Mouse (Mus musculus): ENCODE data around the gene Rp9.

The Rp9 gene

DNA sequence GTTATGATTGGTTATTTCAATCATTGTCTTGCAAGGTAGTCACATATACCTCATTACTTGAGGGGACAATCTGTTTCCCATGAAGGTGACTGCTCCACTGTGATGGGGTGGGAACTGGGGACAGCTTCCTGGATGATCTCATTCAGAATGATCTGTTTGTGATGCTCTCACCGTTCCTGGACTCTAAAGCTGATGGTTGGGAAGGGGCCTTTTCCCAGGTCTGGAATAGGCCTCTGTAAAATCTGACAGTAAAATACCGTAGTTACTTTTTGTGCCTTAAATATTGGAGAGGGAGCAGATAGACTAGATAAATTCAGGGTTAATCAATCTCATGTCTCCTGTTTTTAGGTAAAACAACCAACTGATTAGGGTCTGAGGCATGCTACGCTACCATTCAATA, at the start of gene Rp9:
Gene Rp9 (minus strand): TSS at position 101 of the 400 bp plus-strand sequence.
- DNase-seq (ENCODE audit: low read depth, low spot score): no peak

DNA sequence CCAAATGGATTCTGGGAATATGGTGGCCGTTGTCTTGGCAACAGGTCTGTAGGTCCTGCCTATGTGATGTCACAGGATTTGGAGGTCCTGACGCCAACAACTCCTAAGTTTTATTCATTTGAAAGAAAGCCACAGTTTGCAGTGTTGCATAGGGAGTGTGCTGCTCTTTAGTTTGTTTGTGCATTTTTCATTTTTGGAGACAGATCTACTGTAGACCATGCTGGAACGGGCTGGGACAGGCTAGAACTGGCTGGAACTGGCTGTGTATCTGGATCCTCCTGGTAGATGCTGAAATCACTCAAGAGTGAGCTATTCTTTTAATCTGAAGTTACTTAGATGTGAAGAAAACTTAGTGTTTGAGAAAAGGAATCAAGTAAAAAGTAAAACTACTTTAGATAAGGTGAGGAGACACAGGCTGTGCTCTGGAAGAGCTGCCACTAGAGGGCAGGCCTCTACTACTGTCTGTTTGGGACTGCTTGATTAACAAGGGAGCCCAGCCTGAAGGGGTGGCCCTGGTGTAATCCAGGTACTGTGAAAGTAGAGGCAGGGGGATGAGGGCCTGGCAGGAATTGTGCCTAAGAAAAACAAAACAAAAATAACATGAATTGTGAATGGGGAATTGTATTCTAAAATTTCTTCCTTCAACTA, 49.0 kb upstream of the Rp9 start:
- DNase-seq (ENCODE audit: low read depth, low spot score): peak; percentile 47

DNA sequence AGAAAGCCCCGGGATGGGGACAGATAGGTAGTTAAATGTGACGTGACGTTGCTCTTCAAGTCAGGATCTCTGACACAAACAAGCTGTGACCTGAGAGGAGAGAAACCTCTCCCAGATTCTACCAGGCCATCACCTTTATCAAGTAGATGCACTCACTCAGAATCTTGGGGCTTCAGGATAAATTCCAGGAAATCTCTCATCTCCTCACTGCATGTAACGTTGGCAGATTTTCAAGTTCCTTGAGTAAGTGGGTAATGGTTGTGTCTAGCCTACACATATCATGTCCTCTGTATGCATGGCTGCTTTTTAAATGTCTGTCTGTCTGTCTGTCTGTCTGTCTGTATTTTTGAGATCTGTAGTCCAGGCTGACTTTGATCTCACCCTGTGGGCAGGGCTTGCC, 45.5 kb upstream of the Rp9 start:
- no peak for DNase-seq (ENCODE audit: low read depth, low spot score)

DNA sequence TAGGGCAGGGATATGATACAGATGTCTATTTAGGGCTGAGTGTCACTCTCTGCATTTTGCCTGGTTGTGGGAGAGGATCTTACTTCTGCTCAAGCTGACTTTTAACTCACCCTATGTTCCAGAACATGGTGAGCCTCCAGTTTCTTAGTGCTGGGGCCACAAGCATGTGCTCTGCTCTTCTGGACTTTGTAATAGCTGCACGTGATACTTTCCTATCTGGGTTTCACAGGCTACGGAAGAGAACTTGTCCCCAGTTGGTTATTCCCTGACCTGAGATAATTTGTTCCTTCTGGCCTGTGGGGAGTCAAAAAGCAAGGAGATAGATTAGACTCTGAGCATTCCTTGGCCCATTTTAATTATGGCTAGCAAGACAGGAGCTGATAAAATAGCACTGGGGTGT, 36.0 kb upstream of the Rp9 start:
- no peak for DNase-seq (ENCODE audit: low read depth, low spot score)

DNA sequence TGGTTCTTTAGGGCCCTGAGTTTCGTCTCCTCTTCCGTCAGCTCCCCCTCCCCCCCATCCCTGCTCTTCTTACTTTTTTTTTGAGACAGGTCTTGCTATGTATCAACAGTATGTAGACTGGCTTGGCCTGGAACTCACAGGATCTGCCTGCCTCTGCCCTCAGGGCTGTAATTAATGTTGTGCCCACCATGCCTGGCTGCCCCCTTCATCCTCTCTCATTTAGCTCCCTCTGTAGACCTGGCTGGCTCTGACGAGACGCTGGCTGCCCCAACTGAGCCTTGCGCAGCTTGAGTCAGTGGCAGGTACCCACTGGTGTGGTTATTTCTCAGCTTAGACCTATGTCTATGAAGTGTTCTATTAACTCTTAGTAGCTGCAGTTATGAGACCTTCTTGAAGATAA, 34.0 kb upstream of the Rp9 start:
- DNase-seq (ENCODE audit: low read depth, low spot score): no peak

DNA sequence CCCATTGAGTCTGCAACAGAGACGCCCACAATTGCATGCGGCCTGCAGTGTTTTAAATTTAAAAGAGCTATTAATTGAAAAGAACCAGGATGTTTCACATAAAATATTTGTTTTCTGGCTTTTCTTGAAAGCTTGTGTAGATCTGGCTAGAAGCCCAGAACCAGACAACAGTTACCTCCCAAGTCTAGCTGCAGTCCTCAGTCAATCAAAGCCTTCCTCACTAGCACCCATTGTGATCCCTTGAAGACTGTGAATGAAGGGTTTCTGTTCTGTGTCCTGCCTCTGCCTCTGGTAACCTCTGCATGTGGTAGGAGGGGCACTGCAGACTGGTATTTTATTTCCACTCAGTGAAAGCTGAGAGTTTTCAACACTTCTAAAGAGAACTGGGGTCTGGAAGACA, 33.4 kb upstream of the Rp9 start:
- no peak for DNase-seq (ENCODE audit: low read depth, low spot score)

DNA sequence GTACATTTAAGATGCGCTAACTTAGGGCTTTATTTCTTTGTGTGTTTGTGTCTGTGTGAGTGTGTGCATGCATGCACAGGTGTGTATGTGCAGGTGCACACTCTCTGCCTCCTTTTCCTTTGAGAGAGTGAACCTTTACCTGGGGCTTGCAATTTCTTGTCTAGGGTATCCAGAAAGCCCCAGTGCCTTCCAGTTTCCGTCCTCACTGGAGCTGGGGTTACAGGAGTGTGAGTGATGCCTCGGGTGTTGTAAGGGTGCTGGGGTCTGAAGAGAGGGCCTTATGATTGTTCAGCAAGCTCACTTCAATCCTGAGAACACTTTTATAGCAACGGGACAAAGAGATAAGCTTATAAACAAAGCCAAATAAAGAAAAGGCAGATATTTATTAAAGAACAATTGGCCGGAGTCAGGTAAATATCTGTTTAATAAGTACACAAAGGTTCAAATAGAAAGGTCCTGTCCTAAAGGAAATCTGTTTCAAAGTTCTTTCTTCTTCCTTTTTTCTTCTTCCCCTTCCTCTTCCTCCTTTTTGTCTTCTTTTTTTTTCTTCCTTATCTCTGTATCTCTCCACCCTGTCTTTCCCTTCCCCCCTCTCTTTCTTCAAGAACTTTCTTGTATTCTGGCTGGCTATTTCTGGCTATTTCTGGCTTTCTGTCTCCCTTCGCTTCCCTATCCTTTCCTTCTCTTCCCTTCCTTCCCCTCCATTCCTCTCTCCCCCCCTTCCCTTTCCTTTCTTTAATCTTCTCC, 27.7 kb upstream of the Rp9 start:
- DNase-seq (ENCODE audit: low read depth, low spot score): no peak

DNA sequence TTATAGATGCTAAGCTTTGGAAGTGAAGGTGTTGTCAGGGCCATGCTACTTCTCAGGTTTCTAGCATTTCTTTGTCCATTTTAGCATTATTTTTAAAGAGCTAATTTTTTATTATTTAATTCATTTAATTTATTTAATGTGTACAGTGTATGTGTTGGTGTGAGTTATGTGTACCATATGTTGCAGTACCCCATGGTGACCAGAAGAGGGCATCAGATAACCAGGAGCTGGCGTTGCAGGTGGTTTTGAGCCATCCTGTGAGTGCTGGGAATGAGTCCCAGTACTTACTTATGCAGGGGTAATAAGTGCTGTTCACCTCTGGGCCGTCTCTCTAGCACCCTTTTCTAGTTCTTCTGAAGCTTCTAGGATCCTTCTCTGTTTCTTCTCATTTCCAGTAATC, 25.6 kb upstream of the Rp9 start:
- DNase-seq (ENCODE audit: low read depth, low spot score): no peak

DNA sequence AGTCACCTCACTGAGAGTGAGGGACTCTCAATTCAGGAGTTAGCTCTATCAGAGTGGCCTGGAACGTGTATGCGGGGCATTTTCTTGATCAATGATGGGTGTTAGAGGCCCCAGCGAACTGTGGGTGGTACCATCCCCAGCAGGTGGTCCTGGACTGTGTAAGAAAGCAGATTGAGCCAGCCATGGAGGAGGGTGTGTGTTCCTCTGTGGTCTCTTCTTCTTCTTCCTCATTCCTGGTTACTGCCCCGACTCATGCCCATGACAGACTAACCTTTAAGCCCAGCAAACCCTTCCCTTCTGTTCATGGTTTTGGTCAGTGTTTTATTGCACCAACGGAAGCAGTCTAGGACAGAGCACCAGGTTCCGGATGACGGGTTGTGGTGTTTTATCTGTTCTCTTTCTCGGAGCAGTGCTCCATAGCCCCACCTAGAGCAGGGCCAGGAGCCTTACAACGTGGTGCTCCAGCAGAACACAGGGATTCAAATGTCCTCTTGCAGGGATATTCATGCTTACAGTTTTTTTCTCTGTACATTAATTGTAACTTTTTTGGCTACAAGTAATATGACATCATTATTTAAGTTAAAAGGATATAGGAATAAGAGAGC, 24.8 kb upstream of the Rp9 start:
- no peak for DNase-seq (ENCODE audit: low read depth, low spot score)

DNA sequence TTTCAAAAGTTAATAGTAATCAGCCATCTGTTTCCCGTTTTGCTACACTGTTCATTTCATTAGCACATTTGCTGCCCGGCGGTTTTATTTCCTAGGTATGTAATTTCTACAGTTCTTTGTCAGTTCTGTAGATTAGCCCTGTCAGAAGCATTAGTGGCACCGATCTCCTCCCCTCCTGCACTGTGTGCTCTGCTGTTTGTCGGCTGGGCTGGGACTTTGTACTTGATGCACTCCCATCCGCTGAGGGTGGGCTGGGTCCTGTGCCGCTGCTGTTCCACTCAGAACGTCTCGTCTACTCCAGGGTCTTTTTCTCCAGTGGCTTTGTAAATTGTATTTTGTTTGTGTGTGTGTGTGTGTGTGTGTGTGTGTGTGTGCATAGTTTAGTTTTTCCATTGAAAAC, 19.4 kb upstream of the Rp9 start:
- DNase-seq (ENCODE audit: low read depth, low spot score): no peak

DNA sequence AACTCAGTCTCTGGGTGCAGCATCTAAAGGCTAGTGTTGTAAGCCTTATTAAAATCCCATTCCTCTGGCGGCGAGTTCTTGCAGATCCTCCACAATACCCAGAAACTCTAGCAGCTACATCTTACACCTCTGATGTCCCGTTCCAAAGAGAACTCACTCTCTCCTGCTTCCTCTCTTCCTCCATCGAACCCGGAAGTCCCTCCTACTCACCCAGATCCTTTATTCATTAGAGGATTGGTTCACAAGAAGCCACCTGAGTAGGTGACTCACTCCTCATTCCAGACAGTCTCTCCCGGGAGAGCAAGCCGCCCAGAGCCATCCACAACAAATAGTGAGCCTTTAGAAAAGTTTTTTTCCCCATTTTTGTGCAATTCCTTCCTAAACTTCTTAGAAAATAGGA, 16.7 kb upstream of the Rp9 start:
- no peak for DNase-seq (ENCODE audit: low read depth, low spot score)

DNA sequence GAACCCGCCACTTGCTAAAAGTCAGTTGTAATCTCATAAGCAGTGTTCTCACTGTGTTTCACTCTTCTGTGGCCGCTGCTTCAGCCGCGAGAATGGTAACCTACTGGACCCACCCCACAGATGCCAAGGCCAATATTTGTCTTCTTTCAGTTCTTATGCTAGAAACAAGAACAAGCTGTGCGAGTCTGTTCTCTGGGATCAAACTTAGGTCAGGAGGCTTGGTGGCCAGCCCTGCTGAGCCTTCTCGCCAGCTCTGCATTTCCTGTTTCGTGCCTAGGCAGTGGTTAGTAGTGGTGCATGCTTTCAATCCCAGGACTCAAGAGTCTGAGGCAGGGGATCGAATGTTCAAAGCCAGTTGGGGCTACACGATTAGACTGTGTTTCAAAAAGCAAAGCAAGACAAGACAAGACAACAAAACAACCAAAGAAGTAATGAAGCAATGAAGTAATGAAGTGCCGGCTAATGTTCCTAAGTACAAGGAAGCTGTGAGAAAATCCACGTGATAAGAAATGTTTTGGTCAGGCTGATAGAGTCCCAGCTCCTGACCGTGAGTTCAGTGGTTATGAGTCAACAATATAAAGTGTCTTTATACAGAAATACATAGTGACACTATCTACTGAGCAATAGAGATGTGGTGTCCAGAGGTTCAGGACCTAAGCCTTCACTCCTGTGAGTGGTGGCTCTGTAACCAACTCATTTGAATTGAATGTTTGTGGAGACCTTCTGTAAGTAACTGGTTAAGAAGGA, 15.2 kb upstream of the Rp9 start:
- DNase-seq (ENCODE audit: low read depth, low spot score): no peak

DNA sequence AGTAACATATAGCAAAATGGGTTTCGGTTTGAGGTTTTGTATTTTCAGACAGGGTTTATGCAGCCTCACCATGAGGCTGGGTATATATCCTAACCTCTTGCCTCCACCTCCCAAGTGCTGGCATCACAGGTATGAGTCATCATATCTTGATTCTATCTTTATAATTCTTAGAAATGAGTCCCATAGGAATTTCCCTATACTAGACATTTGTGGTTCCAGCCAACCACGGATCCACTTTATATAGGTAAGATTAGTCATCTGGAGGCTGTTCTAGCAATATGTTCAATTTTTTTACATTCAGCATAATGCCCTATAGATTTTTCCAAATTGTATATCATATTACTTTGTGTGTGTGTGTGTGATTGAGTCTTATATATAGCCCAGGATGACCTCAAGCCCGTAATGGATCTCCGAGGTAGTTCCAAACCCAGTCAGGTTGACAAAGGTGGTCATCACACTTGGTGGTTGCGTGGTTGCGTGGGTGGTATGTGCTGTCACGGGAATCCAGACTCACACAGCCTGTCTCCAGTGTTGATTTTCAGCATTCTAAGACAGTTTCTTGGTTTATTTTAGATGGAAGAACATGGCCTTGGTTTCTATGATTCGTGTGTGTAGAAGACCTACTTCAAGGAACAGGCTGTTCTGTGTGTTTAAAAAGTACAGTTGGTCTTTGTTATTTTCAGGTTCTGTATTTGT, 14.5 kb upstream of the Rp9 start:
- no peak for DNase-seq (ENCODE audit: low read depth, low spot score)

DNA sequence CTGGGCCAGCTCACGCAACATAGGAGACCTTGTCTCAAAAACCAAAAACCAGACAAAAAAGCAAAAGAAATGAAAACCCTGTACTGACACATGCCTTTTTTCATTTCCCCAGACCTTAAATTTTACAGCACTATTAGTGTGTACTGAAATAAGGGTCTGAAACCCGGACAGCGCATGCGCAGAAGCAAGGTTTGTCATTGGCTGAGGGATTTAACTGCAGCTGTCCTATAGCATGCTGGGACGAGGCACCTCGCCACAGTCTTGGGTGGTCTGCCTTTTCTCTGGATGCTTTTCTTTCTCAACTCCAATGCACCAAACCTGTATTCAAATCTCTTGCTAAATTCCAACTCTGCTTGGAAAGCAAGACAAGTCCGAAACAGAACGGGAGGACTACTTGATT, 9.4 kb upstream of the Rp9 start:
- DNase-seq (ENCODE audit: low read depth, low spot score): no peak

DNA sequence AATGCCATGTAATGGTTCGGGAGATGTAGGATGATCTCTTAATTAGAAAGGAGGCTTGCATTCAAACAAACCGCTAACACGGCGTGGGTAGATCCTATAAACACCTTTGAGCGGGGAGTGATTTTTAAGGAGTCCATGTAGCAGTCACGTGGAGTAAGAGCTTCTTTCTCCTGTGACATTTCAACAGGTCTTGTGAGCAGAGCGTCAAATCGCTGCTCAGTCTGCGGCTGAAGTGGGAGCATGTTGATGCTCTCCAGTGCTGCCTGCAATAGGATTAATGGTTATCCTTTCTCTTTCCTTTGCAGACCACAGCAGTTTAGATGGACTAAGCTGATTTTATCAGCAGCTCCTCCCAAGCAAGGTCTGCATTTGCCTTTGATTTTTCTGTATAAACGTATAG, 6.7 kb upstream of the Rp9 start:
- peak; percentile 40 for DNase-seq (ENCODE audit: low read depth, low spot score)

DNA sequence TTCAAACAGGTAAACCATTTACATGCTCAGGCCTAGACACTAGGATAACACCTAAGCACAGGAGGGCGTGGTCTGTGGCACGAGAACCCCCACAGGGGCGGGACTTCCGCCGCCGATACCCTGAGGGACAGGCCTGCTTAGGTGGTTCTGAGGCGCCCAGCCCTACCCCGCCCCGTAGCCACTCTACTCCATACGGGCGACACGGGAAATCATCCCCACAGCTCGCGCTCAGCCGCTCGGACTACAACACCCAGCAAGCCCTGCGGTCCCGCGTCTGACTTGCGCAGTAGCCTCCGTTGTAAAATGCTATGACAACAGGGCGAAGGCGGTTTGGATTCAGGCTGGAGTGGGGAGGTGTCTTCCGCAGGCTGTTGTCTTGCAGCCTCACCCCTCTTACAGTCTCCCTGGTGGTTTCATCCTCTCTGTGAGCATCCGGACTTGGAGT, 5.9 kb upstream of the Rp9 start, which contains the start of gene Bbs9:
Gene Bbs9 (plus strand): TSS at position 292 of the 445 bp plus-strand sequence.
- DNase-seq (ENCODE audit: low read depth, low spot score): peak; percentile 97

DNA sequence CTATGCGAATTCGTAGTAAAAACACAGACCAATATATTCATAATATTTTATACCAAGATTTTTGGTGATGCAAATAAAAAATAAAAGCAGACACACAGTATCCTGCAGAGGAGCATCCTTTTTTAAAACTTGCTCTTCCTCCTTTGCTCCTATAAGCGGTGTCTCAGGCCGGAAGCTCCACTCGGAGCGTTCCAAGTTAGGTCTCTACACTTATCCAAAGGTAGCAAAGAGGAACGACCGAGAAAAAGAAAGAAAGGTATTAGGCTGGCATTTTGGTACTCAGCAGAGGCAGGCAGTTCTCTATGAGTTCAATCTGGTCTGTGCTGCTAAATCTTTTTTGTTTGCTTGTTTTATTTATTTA, 664 bp downstream of the Rp9 start:
- no peak for DNase-seq (ENCODE audit: low read depth, low spot score)

DNA sequence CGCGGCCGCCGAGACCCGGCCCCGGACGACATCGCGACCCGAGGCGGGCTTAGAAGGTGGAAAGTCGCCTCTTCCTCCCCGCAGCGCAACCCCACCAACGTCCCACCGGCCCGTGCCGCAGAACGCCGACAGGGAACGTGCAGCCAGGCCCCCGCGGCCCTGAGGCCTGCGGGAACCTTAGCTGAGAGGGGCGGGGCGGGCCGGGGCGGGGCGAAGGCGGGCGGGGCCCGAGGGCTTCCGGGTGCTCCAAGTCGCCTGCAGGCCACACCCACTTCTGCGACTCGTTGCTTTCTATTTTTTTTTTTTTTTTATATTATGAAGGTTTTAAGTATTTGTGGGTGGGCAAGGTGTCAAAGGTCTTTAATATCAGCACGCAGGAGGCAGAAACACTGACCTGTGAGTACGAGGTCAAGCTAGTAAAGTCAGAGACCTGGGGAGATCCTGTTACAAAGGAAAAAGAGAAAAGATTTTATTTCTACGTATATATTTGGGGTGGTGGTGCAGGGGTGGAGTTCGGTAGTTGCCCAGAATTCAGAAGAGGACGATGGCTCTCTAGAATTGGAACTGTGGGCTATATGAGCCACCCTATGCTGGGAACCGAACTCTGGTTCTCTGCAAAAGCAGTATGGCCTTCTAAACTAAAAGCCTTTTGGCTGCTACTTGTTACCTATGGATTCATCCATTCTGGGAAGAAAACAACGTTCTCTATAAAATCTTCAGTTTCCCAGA, 1.2 kb downstream of the Rp9 start:
- peak; percentile 92 for DNase-seq (ENCODE audit: low read depth, low spot score)

DNA sequence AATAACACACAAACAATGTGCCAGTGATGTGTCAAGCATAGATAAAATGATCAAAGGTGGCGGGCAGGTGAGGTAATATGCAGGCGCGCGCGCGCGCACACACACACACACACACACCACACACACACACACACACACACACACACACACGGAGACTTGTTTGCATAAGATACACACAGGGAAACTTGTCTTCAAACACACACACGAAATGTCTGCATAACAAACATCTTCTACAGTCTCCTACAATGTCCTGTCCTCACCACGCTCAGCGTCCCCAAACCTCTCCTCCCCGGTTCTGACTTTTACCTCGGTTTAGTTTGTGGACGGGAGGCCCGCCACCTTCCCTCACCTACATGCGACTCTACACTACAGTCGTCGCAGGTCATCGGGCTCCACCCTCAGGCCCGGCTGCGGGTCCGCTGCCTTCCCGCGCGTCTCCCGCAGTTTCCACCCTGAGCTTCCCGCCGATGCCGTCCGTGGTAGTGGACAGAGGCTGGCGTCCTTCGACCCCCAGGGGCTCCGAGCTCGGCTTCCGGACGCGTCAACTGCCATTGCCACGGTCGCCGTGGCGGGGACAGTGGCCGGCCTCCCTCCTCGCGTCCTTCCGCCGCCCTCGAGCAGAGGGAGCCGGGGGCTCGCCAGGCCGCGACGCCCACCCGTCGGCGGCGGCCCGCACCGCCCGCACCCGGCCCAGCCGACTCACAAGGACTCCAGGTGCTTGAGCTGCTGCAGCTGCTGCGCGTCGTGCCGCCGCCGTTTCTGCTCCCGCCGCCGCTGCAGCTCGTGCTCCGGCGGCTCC, 2.0 kb downstream of the Rp9 start:
- DNase-seq (ENCODE audit: low read depth, low spot score): peak; percentile 87

DNA sequence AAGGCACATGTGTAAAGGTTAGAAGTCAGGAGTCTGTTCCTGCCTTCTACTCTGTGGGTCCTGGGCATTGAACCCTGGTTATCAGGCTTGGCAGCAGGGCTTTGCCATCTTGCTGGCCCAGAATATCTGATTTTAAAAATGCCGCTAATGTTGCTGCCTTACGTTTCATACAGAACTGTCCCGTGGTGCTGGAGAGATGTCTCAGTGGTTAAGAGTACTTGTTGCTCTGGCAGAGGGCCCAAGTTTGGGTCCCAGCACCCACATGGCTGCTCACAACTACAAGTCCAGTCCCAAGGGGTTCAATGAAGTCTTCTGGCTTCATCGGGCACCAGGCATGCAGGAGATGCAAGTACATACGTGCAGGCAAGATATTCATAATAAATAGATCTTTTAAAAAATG, 3.3 kb downstream of the Rp9 start:
- no peak for DNase-seq (ENCODE audit: low read depth, low spot score)
